Mouse (Mus musculus) erythroblast, embryonic 14.5 days (primary cell): ENCODE measurements around the gene Alpk3.

Source experiments
- GATA1 ChIP-seq: IDR thresholded peaks from 2 replicates; pipeline ENCODE4 v1.6.1; 2012; ENCODE audit warnings: low read length, inconsistent platforms, mixed read lengths
- TAL1 ChIP-seq: IDR thresholded peaks from 3 replicates; pipeline ENCODE4 v1.6.1; 2012; ENCODE audit warnings: low read length, inconsistent platforms, mixed read lengths

DNA sequence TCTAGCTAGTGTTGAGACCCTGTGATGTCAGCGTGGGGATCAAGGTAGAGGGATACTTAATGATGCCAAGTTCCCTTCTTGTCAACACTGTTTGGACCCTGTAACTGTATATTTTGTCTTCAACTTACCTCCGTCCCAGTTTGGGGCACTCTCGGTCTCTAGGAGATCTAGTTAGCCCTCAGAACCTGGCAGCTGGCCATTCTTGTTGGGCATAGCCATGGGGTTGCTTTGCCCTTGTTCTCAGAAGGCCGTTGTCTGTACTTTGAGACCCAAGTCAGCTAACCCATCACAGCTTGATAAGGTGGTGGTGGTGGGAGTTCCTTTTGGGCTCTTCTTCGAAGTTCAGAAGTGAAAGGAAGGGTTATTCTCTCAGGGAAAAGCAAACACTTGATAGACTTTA, 7.4 kb upstream of the Alpk3 start:
- TF ChIP-seq TAL1 (no peak), GATA1 (no peak)
